Mouse (Mus musculus): ENCODE data around the gene Mroh2a. TPM values are rescaled to one million over a fixed set of nuclear protein-coding genes. Genes with fewer than 3 reads are reported as not detected.

The Mroh2a gene
- total RNA-seq, 2 experiments from 2014 or later = 0.30 to 0.43 TPM

DNA sequence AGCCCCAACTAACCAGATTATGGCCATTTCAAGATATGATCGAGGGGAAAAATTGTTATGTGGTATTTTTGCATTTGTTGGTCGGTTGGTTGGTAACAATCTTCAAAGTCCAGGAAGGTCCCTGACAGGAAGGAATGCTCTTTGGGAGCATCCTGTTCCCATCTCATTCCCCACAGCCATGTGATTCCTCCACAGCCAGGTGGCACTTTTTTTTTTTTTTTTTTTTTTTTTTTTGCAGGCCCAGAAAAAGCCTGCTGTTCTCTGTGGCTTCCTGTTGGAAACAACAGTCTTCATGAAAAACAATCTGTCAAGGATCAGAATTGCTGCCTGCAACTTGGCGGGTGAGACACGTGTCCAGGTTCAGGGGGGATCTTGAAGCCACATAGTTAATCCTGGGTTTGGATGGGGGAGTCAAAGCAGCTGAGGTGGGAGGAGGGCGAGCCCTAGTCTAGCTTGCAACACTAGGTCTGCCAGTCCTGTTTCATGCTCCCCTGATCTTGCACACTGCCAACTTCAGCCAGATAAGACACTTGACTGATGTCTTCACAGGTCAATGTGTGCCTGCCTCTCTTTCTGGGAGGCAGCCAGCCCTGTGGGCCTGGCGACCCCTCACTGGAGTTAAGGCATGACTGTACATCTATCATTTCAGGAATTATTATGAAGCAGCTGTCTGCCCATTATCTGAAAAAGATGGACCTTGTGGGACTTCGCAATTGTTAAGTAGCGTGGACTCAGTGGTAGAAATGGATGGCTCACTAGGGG is 32.3 kb downstream of the Mroh2a start:
- peak; percentile 49 to 66 for DNase-seq

DNA sequence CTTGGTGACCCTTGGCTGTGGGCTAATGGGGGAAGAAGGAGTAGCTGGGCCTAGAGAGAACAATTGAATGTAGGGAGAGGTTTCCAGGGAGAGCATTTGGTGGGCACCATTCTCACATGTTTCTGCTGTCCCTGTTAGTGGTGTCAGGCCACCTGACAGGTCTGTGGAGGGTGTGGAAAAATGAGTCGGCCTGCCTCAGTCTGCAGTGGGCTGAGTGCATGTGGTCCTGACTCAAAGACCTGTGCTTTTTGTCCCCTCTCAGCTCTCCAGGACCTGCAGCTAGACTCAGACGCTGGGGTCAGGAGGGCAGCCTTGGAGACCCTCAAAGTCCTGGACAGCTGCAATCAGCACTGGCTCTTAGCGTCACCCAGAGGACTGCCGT is 32.8 kb downstream of the Mroh2a start:
- no peak for DNase-seq

DNA sequence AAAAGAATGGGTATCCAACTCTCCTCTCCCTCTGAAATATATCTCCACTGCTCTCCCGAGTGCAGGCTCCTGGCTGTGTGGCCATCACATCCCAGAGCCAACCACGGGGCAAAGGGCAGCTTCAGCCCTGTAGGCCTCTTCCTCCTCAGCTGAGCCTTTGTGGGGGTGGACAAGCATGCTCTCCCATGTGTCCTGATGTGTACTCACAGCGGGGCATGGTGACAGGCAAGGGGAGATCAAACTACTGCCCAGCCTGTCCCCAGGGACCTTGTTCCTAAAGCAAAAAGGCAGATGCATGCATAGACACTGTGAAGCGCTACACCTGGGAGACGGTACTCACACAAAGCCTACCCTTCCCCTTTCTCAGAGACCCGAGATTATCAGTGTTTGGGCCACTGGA is 33.3 kb downstream of the Mroh2a start:
- DNase-seq = peak in 1 of 2 experiments; percentile 71

DNA sequence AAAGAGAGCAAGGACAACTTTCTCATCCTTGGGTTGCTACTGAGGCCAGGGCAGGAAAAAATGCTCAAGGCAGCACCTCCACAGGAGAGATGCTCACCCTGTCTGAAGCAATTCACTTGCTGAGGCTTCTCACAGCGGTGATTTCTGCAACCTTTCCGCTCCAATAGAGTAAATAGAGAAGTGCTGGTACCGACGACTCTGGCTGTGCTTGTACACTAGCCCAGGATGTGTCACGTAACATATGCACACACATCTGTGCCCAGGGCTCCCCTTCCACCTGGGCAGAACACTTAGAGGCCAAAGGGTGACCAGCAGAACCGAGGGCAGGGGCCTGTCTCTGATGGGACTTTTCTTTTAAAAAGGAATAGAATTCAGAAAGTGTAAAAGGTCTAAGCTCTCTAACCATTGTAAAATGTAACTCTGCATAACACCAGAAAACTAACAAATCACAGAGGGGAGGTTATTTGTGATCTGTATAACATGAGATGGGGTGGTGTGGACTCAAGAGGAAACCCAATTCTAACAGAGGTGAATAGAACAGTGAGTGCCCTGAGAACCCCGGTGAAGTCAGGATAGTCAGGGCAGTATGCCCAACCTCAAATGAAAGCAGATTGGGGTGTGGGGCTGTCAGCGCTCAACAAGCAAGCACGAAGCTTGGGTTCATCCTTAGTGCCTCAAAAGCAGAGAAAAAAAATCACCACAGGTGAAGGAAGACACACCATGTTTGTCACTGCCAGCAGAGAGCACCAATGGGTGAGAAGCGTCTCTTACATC is 34.0 kb downstream of the Mroh2a start:
- no peak for DNase-seq

DNA sequence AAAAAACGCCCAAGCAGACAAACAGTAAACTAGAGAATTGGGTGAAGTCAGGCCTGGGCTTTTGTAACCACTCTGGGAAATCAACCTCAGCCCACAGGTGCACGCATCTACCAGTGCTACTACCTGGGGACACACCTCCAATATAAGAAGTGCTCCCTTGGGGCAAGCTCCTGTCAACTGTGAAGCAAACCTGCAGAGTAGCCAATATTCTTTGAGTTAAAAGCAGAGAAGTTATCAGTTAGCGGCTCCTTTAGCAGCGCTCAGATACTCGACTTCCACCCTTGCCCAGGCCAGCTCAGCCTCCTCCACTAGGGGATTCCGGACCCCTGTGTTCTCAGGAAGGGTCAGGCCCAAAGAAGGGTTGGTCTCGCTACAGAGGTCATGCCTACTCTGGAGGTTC is 34.9 kb downstream of the Mroh2a start:
- no peak for DNase-seq

DNA sequence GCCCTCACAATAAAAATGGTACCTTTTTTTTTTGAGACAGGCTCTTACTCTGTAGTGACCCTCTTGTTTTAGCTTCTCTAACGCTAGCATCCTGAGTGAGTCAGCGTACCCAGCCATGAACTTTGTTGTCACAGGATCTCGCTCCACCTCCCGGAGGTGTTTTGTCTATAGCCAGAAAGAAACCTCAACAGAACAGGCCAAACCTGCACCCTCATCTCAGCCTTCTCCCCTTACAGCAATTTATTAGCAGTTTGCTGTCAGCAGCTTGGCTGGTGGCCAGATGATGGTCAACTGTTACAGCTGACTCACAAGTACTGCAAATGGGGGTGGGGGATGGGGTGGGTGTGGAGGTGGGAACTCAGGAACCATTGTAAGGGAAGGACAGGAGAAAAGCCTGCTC is 35.5 kb downstream of the Mroh2a start:
- peak; percentile 87 to 89 for DNase-seq

DNA sequence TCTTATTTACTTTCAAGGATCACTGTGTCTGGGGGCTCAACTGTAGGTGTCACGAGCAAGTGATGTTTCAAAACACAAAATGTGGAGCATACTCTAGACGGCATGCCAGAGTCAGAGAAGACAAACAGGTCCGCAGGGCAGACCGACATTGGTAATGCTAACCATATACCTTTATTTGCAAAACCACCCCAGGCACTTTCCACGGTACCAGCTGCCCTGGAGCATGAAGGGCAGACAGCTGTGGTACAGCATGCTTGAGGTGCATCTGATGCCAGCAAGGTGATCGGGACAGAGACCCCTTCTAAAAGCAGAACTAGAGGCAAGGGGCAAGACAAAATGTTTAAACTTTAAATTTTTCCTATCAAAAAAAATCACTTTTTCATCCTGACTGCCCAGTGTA is 36.2 kb downstream of the Mroh2a start:
- DNase-seq = no peak

DNA sequence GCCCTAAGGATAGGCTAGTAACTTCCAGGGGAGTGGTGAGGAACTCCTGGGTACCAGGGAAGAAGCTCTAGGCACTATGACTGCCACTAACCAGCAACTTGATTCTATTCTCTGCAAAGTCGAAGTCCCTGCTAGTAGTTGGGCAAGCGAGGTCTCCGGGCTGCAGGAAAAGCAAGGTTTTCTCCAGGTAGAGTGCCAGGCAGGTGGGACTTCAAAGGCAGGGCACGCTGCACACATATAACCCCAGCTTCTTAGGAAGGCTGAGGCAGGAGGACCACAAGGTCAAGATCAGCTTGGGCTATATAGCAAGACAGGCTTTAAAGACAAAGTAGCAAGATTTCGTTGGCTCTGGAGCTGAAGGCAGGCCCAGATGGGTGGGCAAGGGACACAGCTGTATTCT is 37.0 kb downstream of the Mroh2a start:
- no peak for DNase-seq

DNA sequence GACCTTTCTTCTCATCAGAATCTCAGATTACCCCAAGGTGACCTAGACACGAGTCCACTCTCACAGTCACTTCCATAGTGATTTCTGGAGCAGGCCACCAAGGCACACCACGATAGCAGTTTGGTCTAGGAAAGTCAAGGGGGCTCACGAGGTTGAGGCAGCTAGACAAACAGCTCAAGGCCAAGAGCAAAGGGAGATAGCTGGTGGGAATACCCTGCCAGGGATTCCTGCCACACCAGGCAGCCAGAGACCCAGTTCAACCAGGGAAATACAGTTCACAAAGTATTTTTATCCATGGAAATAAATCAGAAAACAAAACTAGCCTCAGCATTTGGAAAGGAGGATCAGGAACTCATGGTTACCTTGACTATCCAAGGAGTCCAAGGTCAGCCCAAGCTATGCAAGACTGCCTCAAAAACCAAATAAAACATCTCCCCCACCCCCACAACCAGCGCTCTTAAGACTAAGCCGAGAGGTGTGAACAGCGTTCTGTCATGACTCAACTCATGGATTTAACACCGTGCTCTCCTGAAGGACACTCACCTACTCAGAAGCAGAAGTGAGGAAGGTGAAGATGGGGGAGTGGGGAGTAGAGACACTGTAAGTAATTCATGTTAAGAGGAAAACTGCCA is 37.6 kb downstream of the Mroh2a start:
- no peak for DNase-seq

DNA sequence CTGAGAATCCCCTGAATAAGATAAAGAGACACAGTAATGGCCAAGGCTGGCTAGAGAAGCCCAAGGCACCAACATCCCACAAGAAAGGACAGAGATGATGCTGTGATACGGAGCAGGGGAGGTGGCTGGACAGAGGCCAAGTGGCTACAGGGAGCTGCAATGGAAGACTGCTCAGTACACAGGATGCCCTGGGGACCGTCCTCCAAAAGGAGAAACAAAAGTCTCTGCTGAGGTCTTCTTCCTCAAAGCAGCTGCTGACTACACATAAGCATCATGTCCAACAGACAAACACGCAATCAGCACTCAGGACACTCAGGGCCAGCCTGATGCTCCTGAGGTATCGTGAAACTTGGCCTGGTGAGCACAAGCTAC is 38.1 kb downstream of the Mroh2a start:
- DNase-seq = peak in 1 of 2 experiments; percentile 70

DNA sequence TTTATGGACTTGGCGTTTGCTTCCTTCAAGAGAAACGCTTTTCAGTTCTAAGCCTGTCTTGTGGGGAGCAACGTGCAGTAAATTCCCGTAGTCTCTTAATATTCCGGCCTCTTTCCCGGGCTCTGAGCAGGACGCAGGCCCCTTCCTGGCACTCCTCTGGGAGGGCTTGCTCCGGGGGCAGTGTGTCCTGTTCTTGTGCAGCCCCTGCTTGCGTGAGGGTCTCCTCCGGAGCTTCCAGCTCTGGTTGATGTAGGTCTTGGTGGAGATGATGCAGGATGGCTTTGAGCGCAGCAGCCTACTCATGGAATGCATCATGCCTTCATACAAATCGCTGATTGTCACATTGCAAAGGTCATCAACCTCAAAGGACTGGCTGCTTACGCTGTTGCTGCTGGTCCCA is 39.3 kb downstream of the Mroh2a start:
- DNase-seq = no peak

DNA sequence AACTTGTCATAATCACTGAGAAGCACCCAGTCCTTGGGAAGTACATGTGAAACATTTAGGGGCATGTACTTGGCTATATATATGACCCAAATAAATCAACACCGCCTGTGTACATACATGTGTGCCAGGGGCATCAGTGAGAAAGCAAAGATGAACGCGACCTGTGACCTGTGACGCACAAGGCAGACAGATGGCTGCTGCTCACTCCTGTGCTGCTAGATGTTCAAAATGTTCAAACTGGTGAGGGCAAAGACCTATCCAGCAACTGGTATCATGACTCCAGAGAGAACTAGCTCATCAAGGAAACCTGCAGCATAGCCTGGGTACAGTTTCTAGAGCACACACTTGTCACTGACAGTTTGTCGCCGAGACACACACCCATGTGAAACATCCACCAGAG is 40.7 kb downstream of the Mroh2a start:
- DNase-seq = no peak

DNA sequence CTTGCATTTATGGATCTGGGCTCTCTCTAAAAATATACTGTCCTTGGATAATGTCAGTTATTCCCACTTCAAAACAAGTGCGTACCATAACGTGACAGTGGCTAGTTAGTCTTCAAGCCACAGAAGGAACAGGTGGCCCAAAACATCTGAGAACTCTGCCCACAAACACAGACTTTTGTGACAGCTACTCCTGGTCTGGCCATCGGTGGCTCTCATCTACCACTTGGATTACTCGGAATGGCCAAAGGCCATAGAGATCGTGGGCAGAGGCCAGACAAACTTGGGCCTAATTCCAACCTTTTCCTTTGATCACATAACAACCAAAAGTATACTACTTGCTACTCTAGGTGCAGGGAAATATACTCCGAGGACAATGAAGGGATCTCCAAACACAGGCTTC is 41.3 kb downstream of the Mroh2a start:
- no peak for DNase-seq

DNA sequence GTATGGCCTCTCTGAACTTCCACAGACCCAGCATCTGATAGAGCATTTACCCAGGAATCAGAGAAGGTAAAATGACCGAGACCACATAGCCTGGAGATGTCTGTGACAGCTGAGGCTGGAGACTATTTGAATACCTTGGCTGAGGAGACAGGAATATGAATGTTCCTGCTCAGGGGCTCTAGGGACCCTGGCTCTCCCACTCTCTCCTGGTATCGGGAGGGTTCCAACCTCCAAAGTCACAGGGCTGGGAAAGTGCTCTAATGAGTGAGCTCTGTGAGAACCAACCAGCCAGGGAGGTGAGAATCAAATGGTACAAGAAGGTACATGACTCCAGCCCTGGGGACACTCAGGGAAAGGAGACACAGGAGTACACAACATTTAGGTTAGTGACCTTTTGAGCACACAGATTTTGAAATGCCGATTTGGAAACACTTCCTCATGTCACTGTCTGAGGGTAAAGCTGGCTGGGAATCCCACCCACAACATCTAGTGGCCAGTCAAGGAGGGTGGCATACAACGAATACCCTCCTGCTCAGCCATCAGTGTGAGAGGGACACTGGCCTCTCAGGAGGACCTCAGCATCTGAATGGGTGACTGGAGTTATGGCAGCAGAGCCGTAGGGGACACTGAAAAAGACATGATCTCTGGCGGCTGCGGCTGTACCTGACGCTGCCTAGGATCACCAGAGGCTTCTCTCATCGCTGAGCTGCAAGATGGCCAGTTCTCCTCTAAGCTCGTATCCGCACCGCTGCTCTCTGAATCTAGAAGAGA is 42.9 kb downstream of the Mroh2a start:
- DNase-seq = no peak

DNA sequence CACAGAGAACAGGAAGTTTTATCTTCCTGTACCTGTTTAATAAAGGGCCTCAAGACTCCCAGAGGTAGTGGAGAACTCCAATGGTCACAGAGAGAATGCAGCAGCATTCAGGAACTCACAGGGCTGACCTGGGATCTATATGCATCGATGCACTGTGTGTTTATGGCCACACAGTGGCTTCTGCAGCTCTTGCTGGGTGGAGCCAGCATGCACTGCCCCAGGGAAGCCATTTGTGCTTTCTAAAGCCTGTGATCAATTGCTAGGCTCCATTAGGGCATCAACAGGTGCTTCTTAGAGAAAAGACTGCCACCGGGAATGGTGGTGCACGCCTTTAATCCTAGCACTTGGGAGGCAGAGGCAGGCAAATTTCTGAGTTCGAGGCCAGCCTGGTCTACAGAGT is 46.1 kb downstream of the Mroh2a start:
- no peak for DNase-seq

DNA sequence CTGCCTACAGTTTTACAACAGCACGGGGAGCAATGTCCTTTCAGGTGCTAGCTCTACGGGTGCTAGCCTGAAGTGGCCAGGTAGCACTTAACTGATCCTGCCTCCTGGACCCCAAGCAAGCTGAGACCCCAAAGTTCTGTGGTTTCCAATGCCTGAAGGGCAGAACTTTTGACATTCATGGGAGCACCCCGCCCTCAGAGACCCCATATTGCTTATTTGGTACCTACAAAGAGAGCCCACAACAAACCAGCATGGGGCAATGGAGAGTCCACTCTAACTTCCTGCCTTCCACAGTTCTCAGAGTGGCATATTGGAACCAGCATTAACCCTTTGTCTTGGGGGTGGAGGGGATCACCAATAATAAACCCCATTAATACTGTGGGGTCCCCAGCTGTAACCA is 46.5 kb downstream of the Mroh2a start:
- no peak for DNase-seq

DNA sequence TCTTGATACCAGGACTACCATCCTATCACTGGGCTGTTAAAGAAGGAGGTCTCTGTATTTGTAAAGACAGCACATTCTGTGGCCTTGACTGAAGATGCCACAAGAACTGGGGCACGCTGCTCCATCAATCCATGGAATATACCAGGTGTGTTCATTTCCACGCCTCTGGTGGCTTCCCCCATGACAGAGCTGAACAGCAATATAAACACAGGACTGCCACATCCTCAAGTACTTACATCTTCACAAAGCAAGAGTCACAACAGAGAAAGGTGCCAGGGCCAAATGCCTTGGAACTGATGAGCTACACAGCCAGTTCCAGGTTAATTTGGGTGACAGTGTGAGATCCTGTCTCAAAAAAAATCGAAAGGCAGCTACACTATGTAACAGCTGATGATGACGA is 47.0 kb downstream of the Mroh2a start:
- no peak for DNase-seq

DNA sequence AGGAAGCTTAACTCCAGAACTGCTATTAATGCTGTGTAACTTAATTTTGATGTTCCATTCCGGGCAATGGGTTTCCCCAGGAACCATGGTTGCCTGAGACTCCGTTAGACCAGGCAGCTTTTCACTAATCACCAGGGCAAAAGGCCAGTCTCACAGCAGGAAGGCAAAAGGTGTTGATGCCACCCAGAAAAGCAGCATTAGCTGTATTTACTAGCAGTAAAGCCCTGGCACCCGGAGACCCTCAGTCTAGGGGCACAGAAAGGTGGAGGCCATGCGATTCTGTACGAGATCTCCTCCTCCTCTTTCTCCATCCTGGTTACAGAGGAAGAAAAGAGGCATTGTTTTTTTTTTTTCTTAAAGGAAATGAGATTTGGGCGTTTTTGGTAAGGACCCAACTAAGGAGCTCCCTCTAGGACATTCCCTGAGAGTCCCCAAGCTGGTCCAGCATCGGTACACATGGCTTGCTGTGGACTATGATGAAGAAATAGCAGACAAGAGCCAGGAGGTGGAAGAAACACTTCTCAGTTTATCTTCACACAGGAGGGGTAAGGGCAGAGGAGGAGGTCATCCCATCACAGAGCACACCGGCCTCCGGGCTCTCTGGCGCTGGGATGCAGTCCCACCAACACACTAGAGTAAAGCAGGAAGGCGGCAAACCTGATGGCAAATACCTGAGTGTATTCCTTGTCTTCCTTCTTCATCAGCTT is 47.7 kb downstream of the Mroh2a start:
- DNase-seq = no peak

DNA sequence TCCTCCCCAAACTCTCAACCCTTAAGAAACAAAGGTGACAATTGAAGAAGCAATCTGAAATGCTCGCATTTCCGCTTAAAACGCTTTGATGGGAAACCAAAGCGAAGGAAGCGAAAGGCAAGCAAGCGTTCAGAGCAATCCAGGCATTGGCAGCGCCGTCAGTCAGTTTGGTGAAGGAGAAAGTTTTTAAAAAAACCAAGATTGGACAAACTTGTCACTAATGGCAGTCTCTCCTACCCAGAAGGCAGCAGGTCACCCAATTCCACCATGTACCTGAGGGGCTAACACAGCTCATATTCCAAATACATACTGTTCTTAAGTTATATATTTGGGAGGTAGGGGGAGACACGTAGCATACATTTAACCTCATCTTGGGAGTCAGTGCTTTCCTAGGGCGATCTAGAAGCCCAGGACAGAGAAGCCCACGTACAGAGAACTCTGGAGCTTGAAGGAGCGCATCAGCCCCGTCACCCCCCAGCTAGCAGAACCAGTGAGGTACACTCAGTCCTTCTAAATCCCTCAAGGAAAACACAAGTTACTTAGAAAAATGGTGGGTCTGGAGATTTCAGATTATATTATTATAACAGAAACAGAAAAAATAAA is 48.4 kb downstream of the Mroh2a start:
- DNase-seq = no peak

DNA sequence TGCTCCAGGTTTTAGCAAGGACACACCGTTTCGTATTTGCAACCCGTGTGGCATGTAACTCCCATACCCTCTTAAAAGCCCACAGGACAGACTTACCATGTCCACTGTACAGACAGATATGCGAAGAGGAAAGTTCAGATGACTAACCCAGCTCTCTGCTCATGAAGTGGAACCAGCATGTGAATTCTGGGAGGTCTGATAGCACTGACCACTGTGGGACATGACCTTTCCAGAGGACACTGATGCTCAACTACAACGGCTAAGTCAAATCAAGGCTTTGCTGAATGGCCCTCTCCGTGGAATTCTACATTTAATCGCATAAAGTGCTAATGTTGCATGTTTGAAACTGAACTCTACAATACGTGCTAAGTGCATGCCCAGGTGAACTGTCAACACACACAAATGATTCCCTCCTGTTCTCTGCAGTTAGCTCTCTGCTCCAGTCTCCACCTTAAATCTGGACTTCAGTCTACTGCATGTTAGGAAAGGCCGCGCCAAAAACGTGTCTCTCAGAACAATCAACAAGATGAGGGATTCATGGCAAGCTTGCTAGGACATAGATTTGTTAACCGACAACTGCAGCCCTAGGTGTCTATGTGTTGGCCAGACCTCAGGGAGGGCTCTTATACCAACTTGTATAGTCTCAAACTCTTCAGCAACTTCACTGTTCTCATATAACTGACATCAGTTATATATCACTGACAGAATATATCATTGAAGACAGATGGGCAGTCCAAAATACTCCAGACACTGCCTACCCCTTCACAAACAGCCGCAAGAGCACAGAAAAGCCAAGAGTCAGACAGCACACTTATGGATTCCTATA is 49.1 kb downstream of the Mroh2a start:
- DNase-seq = no peak

Data from adrenal gland, postnatal 36 days (tissue).